Mouse (Mus musculus): ENCODE data around the gene Dync1li2.

GRCm38 (mm10) chr8:104393767-104394166 is 49.1 kb downstream of the Dync1li2 start:
- TF ChIP-seq MAX (IDR thresholded peaks at IDR 0.05; ENCODE audit: low read depth) (no peak), CEBPB (IDR thresholded peaks at IDR 0.05; ENCODE audit: insufficient read depth, poor library complexity, severe bottlenecking) (no peak), POLR2A (IDR thresholded peaks at IDR 0.05; ENCODE audit: insufficient read length, low read depth) (no peak), SRF (IDR thresholded peaks at IDR 0.05; ENCODE audit: control insufficient read depth, insufficient read length, low read depth) (no peak), POLR2AphosphoS2 (IDR thresholded peaks at IDR 0.05; ENCODE audit: insufficient read length, low read depth) (no peak), TCF12 (IDR thresholded peaks at IDR 0.05; ENCODE audit: insufficient read depth, poor library complexity, severe bottlenecking) (no peak), USF1 (IDR thresholded peaks at IDR 0.05; ENCODE audit: low read depth) (no peak)

All from myocyte (in vitro differentiated cells).